Mouse (Mus musculus) heart, postnatal 14 days (tissue): ENCODE measurements around the gene Gpc6. TPM values are rescaled to one million over a fixed set of nuclear protein-coding genes. Genes with fewer than 3 reads are reported as not detected.

Experiments used
- DNase-seq, 2 experiments: peaks; one replicate each; pipeline ENCODE4 v3.0.0; 2021 to 2022
- intact Hi-C: fragments of 180-260 bp; cut with DNase I; formaldehyde crosslinking; loops from one replicate; pipeline ENCODE4 v1.15.1; 2025
- total RNA-seq, 2 experiments: library from RNA; stranded (reverse); gene quantifications; 2 replicates each; pipeline ENCODE4 v1.2.3; 2021

Gene Gpc6
- total RNA-seq, 2 experiments from 2014 or later, result 21.1 to 22.5 TPM

- DNase-seq, result no peak
- intact Hi-C loops, result loop anchor here (10.0 kb wide), 1 partner anchor 163 kb away; no protein-coding TSS in a partner anchor
These were observed 737.1 kb downstream of the Gpc6 start for GRCm38 (mm10) chr14:117662261-117662660.

GRCm38 (mm10) chr14:117664796-117665195 lies 739.7 kb downstream of the Gpc6 start:
- intact Hi-C loops, result loop anchor here (10.0 kb wide), 1 partner anchor 160 kb away; no protein-coding TSS in a partner anchor
- DNase-seq, result no peak

- intact Hi-C loops, result loop anchor here (10.0 kb wide), 1 partner anchor 159 kb away; no protein-coding TSS in a partner anchor
- peak in 1 of 2 experiments; percentile 21 for DNase-seq
These were observed 741.0 kb downstream of the Gpc6 start for GRCm38 (mm10) chr14:117666126-117666525.

- intact Hi-C loops, result no loop called here
- no peak for DNase-seq
These were observed 748.4 kb downstream of the Gpc6 start for GRCm38 (mm10) chr14:117673541-117673940.

- no peak for DNase-seq
These were observed 749.4 kb downstream of the Gpc6 start for GRCm38 (mm10) chr14:117674482-117674881.

GRCm38 (mm10) chr14:117679926-117680325 lies 754.8 kb downstream of the Gpc6 start:
- DNase-seq, result no peak
- intact Hi-C loops, result no loop called here

More at GRCm38 (mm10) chr14:117674482-117674881, 749.4 kb downstream of the Gpc6 start:
- intact Hi-C loops, result no loop called here

GRCm38 (mm10) chr14:117681321-117681921 lies 756.3 kb downstream of the Gpc6 start:
- intact Hi-C loops, result no loop called here
- DNase-seq, result peak in 1 of 2 experiments; percentile 18

GRCm38 (mm10) chr14:117683149-117683548 lies 758.0 kb downstream of the Gpc6 start:
- intact Hi-C loops, result loop anchor here (1.0 kb wide), 1 partner anchor 255 kb away; no protein-coding TSS in a partner anchor

GRCm38 (mm10) chr14:117689848-117690247 lies 764.7 kb downstream of the Gpc6 start:
- intact Hi-C loops, result no loop called here
- no peak for DNase-seq

More at GRCm38 (mm10) chr14:117683149-117683548, 758.0 kb downstream of the Gpc6 start:
- DNase-seq, result no peak

- DNase-seq, result no peak
- intact Hi-C loops, result no loop called here
These were observed 770.5 kb downstream of the Gpc6 start for GRCm38 (mm10) chr14:117695565-117695964.

- intact Hi-C loops, result loop anchor here (10.0 kb wide), 1 partner anchor 46 kb away; no protein-coding TSS in a partner anchor
- no peak for DNase-seq
These were observed 775.7 kb downstream of the Gpc6 start for GRCm38 (mm10) chr14:117700670-117701280.

GRCm38 (mm10) chr14:117708817-117709216 lies 783.7 kb downstream of the Gpc6 start:
- intact Hi-C loops, result loop anchor here (10.0 kb wide), 1 partner anchor 54 kb away; no protein-coding TSS in a partner anchor

GRCm38 (mm10) chr14:117710463-117710911 lies 785.4 kb downstream of the Gpc6 start:
- intact Hi-C loops, result no loop called here
- DNase-seq, result peak; percentile 50 to 74

More at GRCm38 (mm10) chr14:117708817-117709216, 783.7 kb downstream of the Gpc6 start:
- no peak for DNase-seq

- no peak for DNase-seq
- intact Hi-C loops, result no loop called here
These were observed 787.2 kb downstream of the Gpc6 start for GRCm38 (mm10) chr14:117712311-117712710.

- intact Hi-C loops, result no loop called here
- DNase-seq, result no peak
These were observed 789.0 kb downstream of the Gpc6 start for GRCm38 (mm10) chr14:117714165-117714564.

- no peak for DNase-seq
- intact Hi-C loops, result no loop called here
These were observed 791.2 kb downstream of the Gpc6 start for GRCm38 (mm10) chr14:117716305-117716704.

GRCm38 (mm10) chr14:117728741-117729140 lies 803.6 kb downstream of the Gpc6 start:
- no peak for DNase-seq
- intact Hi-C loops, result no loop called here

- intact Hi-C loops, result no loop called here
- no peak for DNase-seq
These were observed 830.1 kb downstream of the Gpc6 start for GRCm38 (mm10) chr14:117755231-117755630.

- no peak for DNase-seq
- intact Hi-C loops, result no loop called here
These were observed 831.4 kb downstream of the Gpc6 start for GRCm38 (mm10) chr14:117756505-117756904.

- DNase-seq, result no peak
- intact Hi-C loops, result no loop called here
These were observed 832.8 kb downstream of the Gpc6 start for GRCm38 (mm10) chr14:117757790-117758358.

GRCm38 (mm10) chr14:117760830-117761517 lies 835.9 kb downstream of the Gpc6 start:
- no peak for DNase-seq
- intact Hi-C loops, result no loop called here
